Mouse (Mus musculus) forebrain, embryonic 13.5 days (tissue): ENCODE results near the gene Fndc9. TPM values are rescaled to one million over a fixed set of nuclear protein-coding genes. Genes with fewer than 3 reads are reported as not detected.

Source experiments
- ATAC-seq: fragments of 200-750 bp; cut with Nextera tagmentation; 2 replicates; pipeline ENCODE4 v1.8.0; 2017
- H3K27ac ChIP-seq: fragments of 300-500 bp; sonication (generic); 2 replicates; pipeline ENCODE4 v1.5.1; 2015; ENCODE audit warnings: inconsistent platforms, mild to moderate bottlenecking, moderate library complexity
- H3K27me3 ChIP-seq: fragments of 300-500 bp; sonication (generic); 2 replicates; pipeline ENCODE4 v1.6.1; 2015; ENCODE audit warnings: mild to moderate bottlenecking, inconsistent platforms
- H3K36me3 ChIP-seq: fragments of 300-500 bp; sonication (generic); 2 replicates; pipeline ENCODE4 v1.6.1; 2015; ENCODE audit warnings: mild to moderate bottlenecking, inconsistent platforms; ENCODE audit not compliant: poor library complexity, severe bottlenecking
- H3K4me1 ChIP-seq: fragments of 300-500 bp; sonication (generic); 2 replicates; pipeline ENCODE4 v1.6.1; 2015; ENCODE audit warnings: inconsistent platforms
- H3K4me2 ChIP-seq: fragments of 300-500 bp; sonication (generic); 2 replicates; pipeline ENCODE4 v1.6.1; 2015; ENCODE audit warnings: inconsistent platforms, mild to moderate bottlenecking, moderate library complexity
- H3K4me3 ChIP-seq: fragments of 300-500 bp; sonication (generic); 2 replicates; pipeline ENCODE4 v1.5.1; 2015; ENCODE audit warnings: mild to moderate bottlenecking, inconsistent platforms
- H3K9ac ChIP-seq: fragments of 300-500 bp; sonication (generic); 2 replicates; pipeline ENCODE4 v1.6.1; 2015; ENCODE audit warnings: mild to moderate bottlenecking, inconsistent platforms
- H3K9me3 ChIP-seq: fragments of 300-500 bp; sonication (generic); replicated peaks from 2 replicates; pipeline ENCODE4 v1.6.1; 2016; ENCODE audit warnings: inconsistent platforms
- WGBS: fragments of 180-500 bp; shearing (Covaris S2); methylation state at CpG from one replicate; pipeline ENCODE4 v1.1.7; 2015; 5-methylcytosine and 5-hydroxymethylcytosine counted together
- polyA plus RNA-seq: library from polyadenylated mRNA; unstranded; fragments of >200 nt; fragmentation: Nextera tagmentation; extraction: Ambion mirVana; gene quantifications from 2 replicates; pipeline ENCODE4 v1.2.1, GENCODE M21; 2015

The Fndc9 gene
- polyA plus RNA-seq, 1 experiment from 2014 or later: 2.5 TPM

DNA sequence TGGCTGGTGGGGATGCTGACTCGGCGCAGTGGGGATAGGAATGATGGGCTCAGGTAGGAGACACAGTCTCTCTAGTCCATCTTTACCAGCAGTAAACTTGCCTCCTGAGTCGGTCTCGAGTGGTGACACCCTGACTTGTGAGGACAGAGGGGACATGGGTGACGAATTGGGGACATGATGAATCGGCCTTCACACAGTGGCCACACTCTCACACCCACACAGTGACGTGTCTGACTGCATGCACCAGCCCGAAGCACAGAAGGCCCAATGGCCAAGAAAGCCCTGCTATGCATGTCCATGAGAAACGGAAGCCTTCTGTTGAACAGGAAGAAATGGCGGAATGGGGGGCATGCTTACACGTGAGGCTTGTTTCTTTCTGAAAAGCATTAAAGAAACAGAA, 28.0 kb downstream of the Fndc9 start:
- Histone ChIP-seq H3K36me3 (peaks cover 90% of the 10 kb centered on the region), H3K27me3 (no peaks in the 10 kb centered on the region), H3K27ac (no peak overlapping the region), H3K4me2 (no peak overlapping the region), H3K4me1 (no peaks in the 10 kb centered on the region), H3K9me3 (no peaks in the 10 kb centered on the region), H3K4me3 (no peak overlapping the region), H3K9ac (no peak overlapping the region)
- WGBS: 92% methylated on average over 11 of the region's 11 CpGs
- no peak for ATAC-seq

DNA sequence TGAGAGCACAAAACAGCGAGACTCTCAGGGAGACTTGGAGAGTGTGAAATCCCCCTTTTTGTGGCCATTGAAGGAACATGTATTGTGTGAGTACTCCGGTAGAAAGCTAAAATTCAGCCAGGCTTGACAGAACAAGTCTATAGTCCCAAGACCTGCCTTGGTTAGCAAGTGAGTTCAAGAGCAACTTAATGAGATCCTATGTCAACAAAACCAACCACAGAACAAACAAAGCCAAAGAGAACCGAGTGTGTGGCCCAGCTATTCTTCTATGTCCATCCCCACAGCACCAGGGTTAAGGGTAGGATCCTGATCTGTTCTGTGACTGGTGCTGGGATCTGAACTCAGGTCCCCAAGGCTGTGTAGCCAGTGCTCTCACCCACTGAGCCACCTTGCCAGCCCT, 29.3 kb downstream of the Fndc9 start:
- no peaks in the 10 kb centered on the region for H3K27me3 ChIP-seq
- peaks cover 82% of the 10 kb centered on the region for H3K36me3 ChIP-seq
- no peak overlapping the region for H3K4me2 ChIP-seq
- no peaks in the 10 kb centered on the region for H3K4me1 ChIP-seq
- H3K9ac ChIP-seq: no peak overlapping the region
- 75% methylated on average over 3 of the region's 3 CpGs for WGBS
- no peak overlapping the region for H3K27ac ChIP-seq
- H3K9me3 ChIP-seq: no peaks in the 10 kb centered on the region
- no peak for ATAC-seq
- no peak overlapping the region for H3K4me3 ChIP-seq

- Histone ChIP-seq H3K27me3 (no peaks in the 10 kb centered on the region), H3K36me3 (peaks cover 81% of the 10 kb centered on the region), H3K9me3 (no peaks in the 10 kb centered on the region), H3K4me1 (no peaks in the 10 kb centered on the region), H3K4me2 (no peak overlapping the region), H3K4me3 (no peak overlapping the region), H3K27ac (no peak overlapping the region), H3K9ac (no peak overlapping the region)
- WGBS: 93% methylated on average over 11 of the region's 11 CpGs
- ATAC-seq: no peak
Measured at GRCm38 (mm10) chr11:46265031-46265786, 29.9 kb downstream of the Fndc9 start.

GRCm38 (mm10) chr11:46268991-46269390, 33.7 kb downstream of the Fndc9 start:
- 27% methylated on average over 7 of the region's 7 CpGs for WGBS
- Histone ChIP-seq H3K4me1 (no peaks in the 10 kb centered on the region), H3K9ac (no peak overlapping the region), H3K36me3 (peaks cover 78% of the 10 kb centered on the region), H3K4me2 (no peak overlapping the region), H3K27ac (no peak overlapping the region), H3K9me3 (no peaks in the 10 kb centered on the region), H3K27me3 (no peaks in the 10 kb centered on the region), H3K4me3 (no peak overlapping the region)
- peak; percentile 68 for ATAC-seq

DNA sequence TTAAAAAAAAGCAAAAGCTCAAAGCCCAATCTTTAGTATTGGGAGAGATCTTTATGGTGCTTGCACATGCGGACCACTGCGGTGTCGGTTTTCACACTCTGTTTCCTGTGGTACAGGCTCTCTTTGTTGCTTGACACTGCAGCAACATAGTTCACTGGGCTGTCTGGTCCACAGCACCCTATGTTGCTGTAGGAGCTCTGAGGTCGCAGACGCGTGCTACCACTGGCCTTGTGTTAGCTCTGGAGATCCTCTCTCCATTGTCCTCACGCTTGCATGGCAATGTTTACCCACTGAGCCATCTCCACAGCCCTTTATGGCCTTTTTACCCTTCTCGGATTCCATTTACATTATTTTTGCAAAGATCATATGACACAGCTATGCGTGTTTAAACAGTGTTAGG, 34.1 kb downstream of the Fndc9 start:
- H3K27me3 ChIP-seq: no peaks in the 10 kb centered on the region

GRCm38 (mm10) chr11:46269893-46270292, 34.6 kb downstream of the Fndc9 start:
- ATAC-seq: no peak
- Histone ChIP-seq H3K9me3 (no peaks in the 10 kb centered on the region), H3K27ac (no peak overlapping the region), H3K4me3 (no peak overlapping the region), H3K4me2 (no peak overlapping the region), H3K4me1 (no peaks in the 10 kb centered on the region), H3K36me3 (peaks cover 79% of the 10 kb centered on the region), H3K9ac (no peak overlapping the region), H3K27me3 (no peaks in the 10 kb centered on the region)
- 66% methylated on average over 3 of the region's 3 CpGs for WGBS

More for the DNA sequence above, 34.1 kb downstream of the Fndc9 start:
- no peaks in the 10 kb centered on the region for H3K9me3 ChIP-seq
- H3K9ac ChIP-seq: no peak overlapping the region
- no peaks in the 10 kb centered on the region for H3K4me1 ChIP-seq
- no peak overlapping the region for H3K27ac ChIP-seq
- H3K4me3 ChIP-seq: no peak overlapping the region
- peak; percentile 26; the same call in 1 of the 2 replicates for ATAC-seq
- WGBS: 83% methylated on average over 9 of the region's 9 CpGs
- no peak overlapping the region for H3K4me2 ChIP-seq
- H3K36me3 ChIP-seq: peaks cover 79% of the 10 kb centered on the region

GRCm38 (mm10) chr11:46272058-46272681, 36.8 kb downstream of the Fndc9 start:
- ATAC-seq: no peak
- Histone ChIP-seq H3K4me2 (no peak overlapping the region), H3K4me3 (no peak overlapping the region), H3K36me3 (peaks cover 80% of the 10 kb centered on the region), H3K27me3 (no peaks in the 10 kb centered on the region), H3K4me1 (no peaks in the 10 kb centered on the region), H3K9ac (no peak overlapping the region), H3K27ac (no peak overlapping the region), H3K9me3 (no peaks in the 10 kb centered on the region)
- 69% methylated on average over 8 of the region's 8 CpGs for WGBS

DNA sequence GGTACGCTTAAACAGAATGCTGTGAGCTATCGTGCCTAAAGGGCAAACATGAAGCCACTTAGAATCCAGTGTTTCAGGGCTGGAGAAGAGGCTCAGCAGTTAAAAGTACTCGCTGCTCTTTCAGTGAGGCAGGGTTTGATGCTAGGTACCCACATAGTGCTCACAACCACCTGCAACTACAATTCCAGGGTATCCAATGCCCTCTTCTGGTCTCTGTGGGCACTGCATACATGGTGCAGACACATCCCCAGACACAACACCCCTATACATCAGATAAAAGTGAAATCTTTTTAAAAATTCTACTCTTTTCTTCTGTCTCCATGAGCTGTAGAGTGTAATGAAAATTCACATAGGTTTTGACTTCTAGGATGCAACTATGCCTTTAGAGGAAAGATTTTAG, 38.6 kb downstream of the Fndc9 start:
- no peak overlapping the region for H3K27ac ChIP-seq
- H3K27me3 ChIP-seq: no peaks in the 10 kb centered on the region
- H3K9ac ChIP-seq: no peak overlapping the region
- no peak for ATAC-seq
- H3K9me3 ChIP-seq: no peaks in the 10 kb centered on the region
- H3K4me1 ChIP-seq: no peaks in the 10 kb centered on the region
- no peak overlapping the region for H3K4me3 ChIP-seq
- WGBS: 98% methylated on average over 3 of the region's 3 CpGs
- no peak overlapping the region for H3K4me2 ChIP-seq
- peaks cover 89% of the 10 kb centered on the region for H3K36me3 ChIP-seq

DNA sequence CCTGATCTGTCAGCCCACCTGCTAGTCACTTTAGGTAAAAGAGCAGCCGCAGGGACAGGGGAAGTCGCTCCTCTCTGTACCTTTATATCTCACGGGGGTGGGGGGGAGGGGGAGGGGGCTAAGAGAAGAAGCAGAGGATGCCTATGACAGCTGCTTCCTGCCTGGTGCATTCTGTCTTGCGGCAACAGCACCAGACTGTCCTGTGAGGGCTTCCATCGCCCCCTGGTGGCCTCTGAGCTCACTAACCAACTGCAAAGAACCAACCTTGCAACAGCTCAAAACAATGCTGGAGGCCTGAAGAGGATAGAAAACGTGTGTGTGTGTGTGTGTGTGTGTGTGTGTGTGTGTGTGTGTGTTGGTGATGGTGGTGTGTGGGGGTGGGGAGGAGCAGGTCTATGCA, 40.0 kb downstream of the Fndc9 start:
- no peak overlapping the region for H3K27ac ChIP-seq
- H3K4me3 ChIP-seq: no peak overlapping the region
- H3K9me3 ChIP-seq: no peaks in the 10 kb centered on the region
- no peak overlapping the region for H3K4me2 ChIP-seq
- H3K9ac ChIP-seq: no peak overlapping the region
- H3K36me3 ChIP-seq: peaks cover 91% of the 10 kb centered on the region
- H3K4me1 ChIP-seq: no peaks in the 10 kb centered on the region
- 6% methylated on average over 6 of the region's 6 CpGs for WGBS
- H3K27me3 ChIP-seq: no peaks in the 10 kb centered on the region
- peak; percentile 89 for ATAC-seq

DNA sequence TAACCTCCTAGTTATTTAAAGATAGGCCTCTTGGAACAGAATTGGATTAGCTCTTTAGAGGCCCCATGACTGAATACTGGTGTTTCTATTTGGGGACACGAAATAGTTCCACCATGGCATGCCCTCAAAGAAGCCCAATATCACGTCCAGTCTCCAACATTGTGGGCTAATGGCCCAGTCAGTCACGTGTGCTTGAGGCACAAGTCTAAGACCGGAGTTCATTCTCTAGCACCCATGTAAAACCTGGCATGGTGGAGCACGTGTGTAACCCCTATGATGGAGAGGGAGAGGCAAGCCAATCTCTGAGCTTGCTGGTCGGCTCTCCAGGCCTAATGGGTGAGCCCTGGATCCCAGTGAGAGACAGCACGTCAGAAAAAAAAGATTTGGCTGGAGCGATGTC, 40.8 kb downstream of the Fndc9 start:
- Histone ChIP-seq H3K9ac (no peak overlapping the region), H3K4me3 (no peak overlapping the region), H3K4me1 (no peaks in the 10 kb centered on the region), H3K9me3 (no peaks in the 10 kb centered on the region), H3K27ac (no peak overlapping the region), H3K27me3 (no peaks in the 10 kb centered on the region), H3K36me3 (peaks cover 94% of the 10 kb centered on the region), H3K4me2 (no peak overlapping the region)
- WGBS: 91% methylated on average over 8 of the region's 8 CpGs
- no peak for ATAC-seq

GRCm38 (mm10) chr11:46276778-46277177, 41.4 kb downstream of the Fndc9 start:
- no peaks in the 10 kb centered on the region for H3K27me3 ChIP-seq
- H3K4me3 ChIP-seq: no peak overlapping the region
- H3K9me3 ChIP-seq: no peaks in the 10 kb centered on the region
- no peak overlapping the region for H3K4me2 ChIP-seq
- no peak for ATAC-seq
- 44% methylated on average over 5 of the region's 5 CpGs for WGBS
- H3K27ac ChIP-seq: no peak overlapping the region
- H3K36me3 ChIP-seq: peaks cover 98% of the 10 kb centered on the region
- H3K9ac ChIP-seq: no peak overlapping the region
- H3K4me1 ChIP-seq: no peaks in the 10 kb centered on the region

DNA sequence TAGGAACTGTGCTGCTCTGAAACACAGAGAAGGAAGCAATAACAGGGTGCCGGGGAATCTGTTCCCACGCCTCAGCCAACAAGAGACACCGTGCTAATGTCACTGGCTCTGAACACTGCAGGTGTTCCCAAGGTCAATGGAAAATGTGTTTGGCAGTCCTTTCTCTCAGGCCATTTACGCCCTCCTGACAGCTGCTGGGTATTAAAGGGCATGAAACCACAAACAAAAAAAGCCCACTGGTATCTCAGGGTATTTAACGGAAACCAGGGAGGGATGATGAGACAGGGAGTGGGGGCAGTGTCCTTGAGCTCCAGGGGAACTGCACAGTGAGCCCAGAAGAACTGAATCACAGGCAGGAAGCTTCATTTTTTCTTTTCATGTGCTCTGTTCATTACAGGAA, 42.8 kb downstream of the Fndc9 start:
- no peaks in the 10 kb centered on the region for H3K27me3 ChIP-seq
- H3K4me2 ChIP-seq: no peak overlapping the region
- H3K9ac ChIP-seq: no peak overlapping the region
- H3K27ac ChIP-seq: no peak overlapping the region
- H3K4me1 ChIP-seq: no peaks in the 10 kb centered on the region
- peaks cover 98% of the 10 kb centered on the region for H3K36me3 ChIP-seq
- no peak overlapping the region for H3K4me3 ChIP-seq
- WGBS: 81% methylated on average over 5 of the region's 5 CpGs
- ATAC-seq: no peak
- H3K9me3 ChIP-seq: no peaks in the 10 kb centered on the region

- H3K4me2 ChIP-seq: no peak overlapping the region
- WGBS: 92% methylated on average over 12 of the region's 12 CpGs
- peaks cover 98% of the 10 kb centered on the region for H3K36me3 ChIP-seq
- no peak overlapping the region for H3K27ac ChIP-seq
- H3K4me1 ChIP-seq: no peaks in the 10 kb centered on the region
- no peaks in the 10 kb centered on the region for H3K9me3 ChIP-seq
- no peak overlapping the region for H3K4me3 ChIP-seq
- no peaks in the 10 kb centered on the region for H3K27me3 ChIP-seq
- no peak overlapping the region for H3K9ac ChIP-seq
- ATAC-seq: no peak
Measured at GRCm38 (mm10) chr11:46278709-46279108, 43.4 kb downstream of the Fndc9 start.
